Mouse (Mus musculus) regulatory T cell (primary cell): Measurements from ENCODE around the gene Cab39l.
"Not testable (repeated sequence)": the region's sequence is repeated elsewhere in the genome, so short reads cannot be mapped to it uniquely, and the experiment has no call there.

Experiments
- in situ Hi-C: fragments of 300-600 bp; cut with MboI, MseI; formaldehyde crosslinking; loops from one replicate; pipeline ENCODE4 v1.15.1; 2025; ENCODE audit warnings: high pct_unique_total_duplicates

Gene Cab39l

DNA sequence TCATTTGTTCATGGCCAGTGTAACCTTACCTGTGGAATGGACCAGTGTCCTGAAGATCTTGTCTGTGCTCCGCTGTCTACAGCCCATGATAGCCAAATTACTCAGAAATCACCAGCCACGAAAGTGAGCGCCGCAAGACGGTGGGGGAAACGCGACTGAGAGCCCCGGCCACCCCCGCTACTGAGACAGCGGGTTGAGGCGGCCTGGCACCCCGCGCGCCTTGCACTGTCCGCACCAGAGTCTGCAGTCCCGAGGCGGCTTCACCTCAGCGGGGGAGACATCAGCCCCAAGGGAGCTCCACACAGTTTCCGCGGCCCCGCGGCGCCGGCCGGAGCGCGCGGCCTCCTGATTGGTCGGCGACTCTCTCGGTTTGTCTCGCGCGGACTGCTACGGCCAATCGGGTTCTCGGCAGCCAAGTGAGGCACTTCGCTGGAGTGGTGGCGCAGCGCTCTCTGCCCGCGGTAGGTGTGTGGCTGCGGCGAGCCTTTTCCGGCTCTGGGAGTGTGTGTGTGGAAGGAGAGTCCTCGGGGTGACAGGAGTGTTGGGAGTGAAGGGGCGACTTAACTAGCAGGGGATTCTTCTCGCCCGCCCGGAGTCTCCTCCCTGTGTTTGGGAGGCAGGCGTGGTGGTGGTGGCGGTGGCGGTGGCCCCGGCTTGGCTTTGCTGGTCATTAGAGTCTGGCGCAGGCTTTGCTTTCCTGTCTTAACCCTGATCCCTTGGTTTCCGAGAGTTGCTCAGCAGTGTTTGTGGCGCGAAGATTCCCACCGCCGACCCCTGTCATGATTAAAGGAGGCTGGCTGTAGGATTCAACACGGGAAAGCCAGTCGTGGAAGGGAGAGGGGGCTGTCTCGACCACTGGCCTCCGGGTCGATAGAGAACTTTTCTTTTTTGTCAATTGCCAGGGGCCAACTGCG lies at the start of gene Cab39l, which contains the start of gene Setdb2:
Gene Cab39l, plus strand, starts transcription at position 415 of the 914 bp plus-strand sequence.
Gene Setdb2, minus strand, starts transcription at position 327 of the 914 bp plus-strand sequence.
- in situ Hi-C loops = no loop called here

DNA sequence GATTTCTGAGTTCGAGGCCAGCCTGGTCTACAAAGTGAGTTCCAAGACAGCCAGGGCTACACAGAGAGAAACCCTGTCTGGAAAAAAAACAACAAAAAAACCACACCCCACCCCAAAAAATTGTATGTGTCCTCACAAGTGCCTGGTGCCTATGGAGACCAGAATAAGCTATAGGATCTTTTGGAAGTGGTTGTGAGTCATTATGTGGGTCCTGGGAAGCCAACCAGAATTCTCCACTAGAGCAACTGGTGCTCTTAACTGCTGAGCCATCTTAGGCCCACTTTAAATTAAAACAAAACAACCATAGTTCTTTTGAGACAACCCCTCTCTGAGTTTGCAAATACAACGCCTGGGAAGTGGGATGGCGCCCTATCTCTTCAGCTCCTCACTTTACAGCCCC lies 45.5 kb upstream of the Cab39l start, which contains the start of gene Phf11c:
Gene Phf11c, minus strand, starts transcription at position 101 of the 400 bp plus-strand sequence.
- in situ Hi-C loops = no loop called here

DNA sequence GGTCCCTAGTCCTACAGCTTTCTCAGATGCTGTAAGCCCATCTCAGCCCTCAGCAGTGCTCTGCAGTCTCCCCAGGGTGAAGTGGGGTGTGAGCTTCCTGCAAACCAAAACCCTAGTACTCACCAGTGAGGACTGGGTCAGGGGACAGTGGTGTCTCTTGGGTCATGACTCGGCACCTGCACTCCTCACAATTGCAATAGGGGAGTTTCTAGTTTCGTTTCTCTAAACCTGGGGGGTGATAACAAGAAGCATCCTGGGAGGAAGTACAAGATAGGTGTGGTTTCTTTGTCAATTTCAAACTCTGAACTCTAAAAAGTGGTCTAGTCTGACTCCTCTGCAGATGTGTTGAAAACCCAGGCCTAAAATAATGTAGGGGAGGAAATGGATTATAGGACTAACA lies 43.8 kb upstream of the Cab39l start:
- in situ Hi-C loops = no loop called here

DNA sequence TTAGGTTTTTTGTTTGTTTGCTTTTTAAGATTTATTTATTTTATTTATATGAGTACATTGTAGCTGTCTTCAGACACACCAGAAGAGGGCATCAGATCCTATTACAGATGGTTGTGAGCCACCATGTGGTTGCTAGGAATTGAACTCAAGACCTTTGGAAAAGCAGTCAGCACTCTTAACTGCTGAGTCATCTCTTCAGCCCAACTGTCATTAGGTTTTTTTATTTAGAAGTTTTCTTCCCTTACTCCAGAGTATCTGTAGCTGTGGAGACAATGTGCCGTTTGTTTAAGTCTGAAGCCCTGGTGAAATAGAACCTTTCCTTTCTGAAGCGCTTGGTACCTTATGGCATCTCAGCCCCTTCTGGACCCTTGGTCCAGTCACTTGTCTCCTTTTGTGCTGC lies 25.8 kb upstream of the Cab39l start:
- in situ Hi-C loops = not testable (repeated sequence)

DNA sequence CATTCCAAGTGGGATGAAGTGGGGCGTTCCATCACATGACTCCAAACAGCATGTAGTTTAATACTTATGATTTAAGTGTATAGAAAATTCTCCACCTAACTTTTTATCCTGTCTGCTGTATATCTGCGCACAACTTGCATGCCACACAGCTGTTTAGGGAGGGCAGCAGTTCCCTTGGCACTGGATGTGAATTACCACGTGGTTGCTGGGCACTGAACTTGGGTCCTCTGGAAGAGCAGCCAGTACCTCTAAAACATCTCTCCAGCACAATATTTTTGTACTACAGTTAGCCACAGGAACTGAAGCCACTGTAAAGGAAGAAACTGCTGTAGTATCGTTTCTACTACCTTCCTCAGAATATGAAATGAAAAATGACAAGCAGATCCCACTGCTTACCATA lies 22.6 kb upstream of the Cab39l start:
- in situ Hi-C loops = no loop called here

DNA sequence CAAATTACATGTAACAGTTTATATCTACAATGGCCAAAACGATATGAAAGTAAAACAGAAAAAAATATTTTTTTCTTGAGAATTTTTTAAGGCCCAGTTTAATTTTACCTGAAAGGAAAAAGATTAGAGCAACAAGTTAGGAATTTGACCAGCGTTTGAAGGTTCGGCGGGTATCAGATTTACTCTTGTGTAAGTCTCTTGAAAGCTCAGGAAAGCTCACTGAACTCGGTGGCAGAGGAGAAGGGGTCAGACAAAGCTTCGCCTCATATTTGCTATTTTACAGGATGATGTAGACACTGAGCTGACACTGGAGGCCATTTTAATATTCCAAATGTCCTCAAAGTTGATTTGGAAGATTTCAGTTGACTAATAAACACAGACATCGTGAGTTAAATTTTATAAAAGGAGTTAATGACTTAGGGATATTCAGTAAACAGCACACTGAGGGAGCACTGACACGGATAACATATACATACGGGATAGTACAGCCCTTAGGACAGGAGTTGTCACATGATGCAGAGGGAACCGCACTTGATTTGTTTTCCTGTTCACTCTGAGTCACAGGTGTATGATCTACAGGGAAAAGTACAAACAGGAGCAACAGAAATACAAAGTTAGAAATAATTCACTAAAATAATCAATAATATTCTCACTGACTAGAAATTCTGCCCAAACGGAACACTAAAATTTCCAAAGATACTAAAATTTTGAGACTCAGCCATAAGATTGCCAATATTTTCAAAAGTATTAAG lies 17.7 kb upstream of the Cab39l start:
- in situ Hi-C loops = no loop called here

DNA sequence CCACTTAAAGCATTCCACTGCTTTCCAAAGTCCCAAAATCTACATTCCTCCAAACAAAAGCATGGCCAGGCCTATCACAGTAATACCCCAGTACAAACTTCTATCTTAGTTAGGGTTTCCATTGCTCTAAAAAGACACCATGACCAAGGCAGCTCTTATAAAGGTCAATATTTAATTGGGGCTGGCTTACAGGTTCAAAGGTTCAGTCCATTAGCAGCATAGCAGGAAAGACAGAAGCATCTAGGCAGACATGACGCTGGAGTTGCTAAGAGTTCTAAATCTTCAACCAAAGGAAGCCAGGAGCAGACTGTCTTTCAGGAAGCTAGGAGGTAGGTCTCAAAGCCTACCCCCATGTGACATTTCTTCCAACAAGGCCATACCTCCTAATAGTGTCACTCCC lies 10.2 kb upstream of the Cab39l start:
- in situ Hi-C loops = no loop called here

DNA sequence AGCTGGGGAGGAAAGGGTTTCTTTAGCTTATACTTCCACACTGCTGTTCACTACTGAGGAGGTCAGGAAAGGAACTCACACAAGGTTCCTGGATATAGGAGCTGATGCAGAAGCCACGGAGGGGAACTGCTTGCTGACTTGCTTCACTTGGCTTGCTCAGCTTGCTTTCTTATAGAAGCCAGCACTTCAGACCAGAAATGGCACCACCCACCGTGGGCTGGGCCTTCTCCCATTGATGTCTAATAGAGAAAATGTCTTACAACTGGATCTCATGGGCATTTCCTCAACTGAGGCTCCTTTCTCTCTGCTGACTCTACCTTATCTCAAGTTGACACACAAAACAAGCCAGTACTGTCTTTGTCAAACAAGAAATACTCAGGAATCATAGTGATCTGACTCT lies 6.9 kb upstream of the Cab39l start:
- in situ Hi-C loops = no loop called here

DNA sequence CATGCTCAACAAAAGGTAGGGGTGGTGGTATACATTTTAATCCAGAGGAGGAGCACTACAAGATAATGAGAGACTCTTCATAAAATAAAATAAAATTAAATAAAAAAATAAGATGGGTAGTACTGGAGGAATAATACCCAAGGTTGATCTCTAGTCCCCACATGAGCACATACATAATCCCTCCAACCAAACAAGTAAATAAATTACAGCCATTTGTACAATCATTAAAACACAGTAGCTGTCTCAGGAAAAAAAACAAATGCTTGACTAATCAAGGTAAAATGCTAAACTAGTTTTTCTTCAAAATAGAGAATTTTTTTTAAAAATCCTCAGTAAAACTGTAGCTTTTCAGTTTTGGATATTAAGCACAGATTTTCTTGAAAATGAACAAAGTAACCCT lies 5.6 kb upstream of the Cab39l start:
- in situ Hi-C loops = no loop called here

DNA sequence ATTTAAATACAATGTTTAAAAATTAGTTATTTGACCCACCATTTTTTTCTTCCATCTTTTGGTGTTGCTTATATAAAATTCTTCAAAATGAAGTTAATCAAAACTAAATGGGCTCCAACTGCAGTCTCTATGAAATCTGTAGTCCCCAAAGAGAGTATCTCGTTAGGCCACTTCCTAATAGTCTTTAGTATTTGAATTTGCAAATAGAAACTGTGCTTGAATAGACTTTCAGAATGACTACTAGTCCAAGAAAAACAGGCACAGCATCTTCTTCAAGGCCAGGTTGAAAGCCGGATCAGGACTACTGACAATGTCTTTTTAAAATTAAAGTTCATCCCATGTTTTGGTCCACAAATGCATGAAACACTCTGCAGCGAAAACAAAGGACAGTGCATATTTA lies 3.4 kb upstream of the Cab39l start:
- in situ Hi-C loops = no loop called here

DNA sequence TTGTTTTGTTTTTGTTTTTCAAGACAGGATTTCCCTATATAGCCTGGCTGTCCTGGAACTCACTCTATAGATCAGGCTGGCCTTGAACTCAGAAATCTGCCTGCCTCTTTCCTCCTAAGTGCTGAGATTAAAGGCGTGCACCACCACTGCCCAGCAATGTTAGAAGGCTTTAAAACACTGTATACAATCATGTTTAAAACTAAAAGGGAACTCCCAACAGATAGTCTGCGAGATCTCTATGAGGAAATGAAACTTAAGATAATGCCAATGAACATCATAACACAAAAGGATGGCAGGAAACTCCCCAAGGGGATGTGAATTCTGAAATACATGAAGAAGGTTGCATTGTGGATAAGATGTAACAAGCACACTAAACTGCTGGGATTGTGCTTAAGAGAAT lies 2.3 kb upstream of the Cab39l start:
- in situ Hi-C loops = no loop called here

DNA sequence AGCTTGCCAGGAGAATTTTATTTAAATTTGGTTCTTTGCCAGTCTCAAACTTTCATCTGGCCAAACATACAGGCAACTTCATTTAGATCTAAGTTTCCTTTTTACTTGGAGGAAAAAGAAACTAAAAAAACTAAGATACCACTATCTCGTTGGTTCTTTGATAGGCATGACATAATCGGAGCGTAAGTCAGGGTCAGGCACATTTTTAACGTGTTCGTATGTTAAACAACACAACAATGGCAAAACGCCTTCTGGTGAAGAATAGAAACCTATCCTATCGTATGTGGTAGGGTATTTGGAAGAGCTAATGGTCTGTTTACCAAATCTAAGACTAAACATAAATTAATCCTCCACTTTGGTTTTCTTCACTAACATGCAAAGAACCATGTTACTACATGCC lies 733 bp upstream of the Cab39l start:
- in situ Hi-C loops = no loop called here

DNA sequence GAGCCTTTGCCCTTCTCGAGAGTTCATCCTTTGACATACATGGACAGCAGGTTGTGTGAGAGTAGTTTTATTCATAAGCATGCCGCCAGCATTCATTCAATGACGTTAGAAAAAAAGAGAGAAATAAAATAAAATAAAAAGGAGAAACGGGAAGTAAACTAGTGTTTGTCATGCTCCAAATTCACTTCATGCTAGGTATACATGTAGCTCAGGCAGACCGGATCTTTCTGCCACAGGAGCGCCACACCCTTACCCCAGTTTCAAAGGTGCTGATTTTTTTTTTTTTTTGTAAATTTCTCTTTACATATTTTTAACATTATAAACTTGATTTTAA lies 667 bp downstream of the Cab39l start:
- in situ Hi-C loops = no loop called here

DNA sequence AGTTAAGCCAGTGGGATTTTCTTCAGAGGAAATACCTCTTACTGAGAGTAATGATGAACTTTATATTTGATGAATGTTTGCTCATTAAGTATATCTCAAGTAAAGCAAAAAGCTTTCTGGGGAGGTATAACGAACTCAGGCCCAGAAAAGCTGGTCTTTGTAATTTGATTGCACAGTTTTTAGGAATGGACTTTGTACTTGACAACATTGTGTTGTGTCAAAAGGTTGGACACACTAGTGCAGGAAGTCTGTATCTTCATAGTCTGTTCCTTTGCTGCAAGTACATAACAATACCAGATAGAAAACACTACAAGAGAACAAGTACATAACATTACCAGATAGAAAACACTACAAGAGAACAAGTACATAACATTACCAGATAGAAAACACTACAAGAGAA lies 4.6 kb downstream of the Cab39l start:
- in situ Hi-C loops = no loop called here

DNA sequence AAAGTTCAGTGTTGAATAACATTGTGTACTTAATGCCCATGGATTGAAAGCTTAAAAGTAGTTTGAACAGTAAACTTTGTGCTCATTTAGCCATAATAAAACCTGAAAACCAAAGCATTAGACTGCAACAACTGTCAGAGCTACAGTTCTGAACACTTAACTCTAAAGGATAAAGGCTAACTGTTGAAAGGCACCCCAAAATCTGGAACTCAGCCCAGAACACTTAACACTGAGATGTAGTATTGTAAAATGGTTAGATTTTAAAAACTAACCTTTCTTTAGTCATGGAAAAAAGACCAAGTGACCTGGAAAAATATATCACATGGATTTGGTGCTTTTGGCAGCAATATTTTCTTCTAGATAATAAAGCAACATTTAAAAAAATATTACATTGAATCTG lies 7.2 kb downstream of the Cab39l start:
- in situ Hi-C loops = no loop called here

DNA sequence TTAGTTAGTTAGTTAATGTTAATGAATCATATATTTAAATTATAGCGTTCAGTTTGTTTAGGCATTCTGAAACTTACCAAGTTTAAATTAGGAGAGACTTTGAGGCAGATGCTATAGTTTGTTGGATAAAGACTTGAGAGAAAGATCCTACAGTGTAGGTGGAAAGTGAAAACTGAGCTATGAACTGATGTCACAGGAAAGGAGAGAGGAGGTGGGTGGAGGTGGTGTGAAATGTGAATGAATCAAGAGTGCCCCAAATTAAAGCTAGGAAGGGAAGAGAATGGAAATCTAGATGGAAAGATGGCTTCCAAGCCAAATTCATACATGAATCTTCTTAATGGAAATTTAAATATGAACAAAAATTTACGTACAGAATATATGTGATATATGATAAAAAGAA lies 25.7 kb downstream of the Cab39l start:
- in situ Hi-C loops = no loop called here

DNA sequence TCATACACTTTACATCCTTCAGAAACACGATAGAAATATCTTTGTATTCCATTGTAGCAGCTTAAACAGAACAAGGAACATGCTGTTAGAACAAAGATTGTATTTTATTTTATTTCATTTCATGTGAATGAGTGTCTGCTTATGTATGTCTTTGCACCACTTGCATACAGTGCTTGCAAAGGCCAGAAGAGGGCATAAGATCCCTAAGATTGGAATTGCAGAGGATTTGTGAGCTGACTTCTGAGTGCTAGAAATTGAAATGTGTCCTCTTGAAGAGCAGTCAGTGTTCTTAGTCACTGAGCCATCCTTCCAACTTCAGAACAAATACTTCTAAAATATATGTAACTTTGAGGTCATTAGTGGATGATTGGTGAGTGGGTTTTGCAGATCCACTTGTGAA lies 27.0 kb downstream of the Cab39l start:
- in situ Hi-C loops = no loop called here

DNA sequence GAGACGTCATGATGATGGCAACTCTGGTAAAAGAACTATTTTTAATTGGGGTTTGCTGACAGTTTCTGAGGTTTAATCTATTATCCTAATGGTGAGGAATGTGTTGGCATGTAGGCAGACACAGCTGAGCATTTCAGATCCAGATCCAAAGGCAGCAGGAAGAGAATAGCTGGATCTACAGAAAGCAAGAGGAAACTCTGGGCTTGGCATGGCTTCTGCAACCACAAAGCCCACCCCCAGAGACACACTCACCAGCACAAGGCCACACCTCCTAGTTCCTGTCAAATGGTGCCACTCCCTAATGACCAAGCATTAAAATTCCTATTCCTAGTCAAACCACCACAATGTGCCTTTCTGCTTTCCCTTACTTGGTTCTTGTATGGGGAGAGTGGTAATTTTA lies 30.0 kb downstream of the Cab39l start:
- in situ Hi-C loops = no loop called here

DNA sequence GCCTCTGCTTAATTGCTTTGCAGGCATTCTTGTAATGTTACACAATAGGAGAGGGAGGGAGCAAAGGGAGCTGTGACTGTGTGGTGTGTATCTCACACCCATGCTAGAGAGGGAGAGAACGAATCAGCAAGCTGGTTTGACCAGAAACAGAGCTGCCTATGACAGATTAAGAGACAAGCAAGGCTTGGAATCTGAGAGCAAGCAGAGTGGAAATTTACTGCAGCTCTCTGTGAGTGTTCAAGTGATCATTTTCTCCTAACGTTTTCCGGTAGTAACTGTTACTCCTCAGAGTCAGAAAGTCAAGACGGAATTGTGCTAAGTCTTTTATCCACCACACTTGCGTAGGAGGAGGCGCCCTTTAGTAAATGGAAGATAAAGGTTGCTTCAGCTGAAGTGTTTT lies 37.9 kb downstream of the Cab39l start:
- in situ Hi-C loops = no loop called here

DNA sequence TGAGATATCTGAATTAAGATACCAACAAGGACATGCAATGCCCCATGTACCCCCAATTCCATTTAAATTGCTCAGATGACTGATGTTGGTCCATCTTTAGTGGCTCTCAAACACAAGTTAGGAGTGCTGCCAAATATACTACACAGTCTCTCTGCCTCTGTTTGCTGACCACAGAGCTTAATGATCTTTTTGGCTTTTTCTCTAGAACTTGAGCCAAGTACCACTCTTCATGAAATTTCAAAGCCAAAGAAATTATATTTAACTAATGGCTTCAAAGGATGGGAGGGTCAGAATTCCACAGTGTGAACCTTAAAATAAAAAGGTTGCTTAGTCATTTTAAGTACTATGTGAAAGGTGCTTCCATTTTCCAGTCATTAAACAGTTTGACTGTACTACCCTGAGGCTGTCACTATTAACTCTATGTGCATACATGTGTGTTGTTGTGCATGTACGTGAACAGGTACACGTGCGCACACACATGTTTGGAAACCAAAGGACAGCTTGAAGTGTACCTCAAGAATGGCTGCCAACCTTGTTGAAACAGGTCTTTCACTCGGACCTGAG lies 44.6 kb downstream of the Cab39l start:
- in situ Hi-C loops = no loop called here

DNA sequence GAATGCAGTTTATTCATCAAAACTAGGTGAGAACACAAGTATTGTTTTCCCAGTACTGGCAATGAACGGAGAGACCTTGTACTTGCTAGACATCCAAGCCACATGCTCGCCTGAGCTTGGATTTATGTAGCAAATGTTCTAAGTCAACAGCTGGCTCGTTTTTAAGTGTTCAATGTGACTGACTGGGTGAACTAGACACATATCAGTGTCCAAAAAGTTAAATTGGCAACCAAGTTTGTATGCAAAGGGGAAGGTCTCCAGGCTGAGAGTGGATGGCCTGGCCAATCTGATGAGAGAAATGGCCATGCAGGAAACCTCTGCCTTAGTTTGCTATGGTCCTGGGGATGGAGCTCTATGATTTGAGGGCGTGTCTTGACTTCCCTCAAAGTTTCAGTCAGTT lies 51.6 kb downstream of the Cab39l start:
- in situ Hi-C loops = no loop called here

DNA sequence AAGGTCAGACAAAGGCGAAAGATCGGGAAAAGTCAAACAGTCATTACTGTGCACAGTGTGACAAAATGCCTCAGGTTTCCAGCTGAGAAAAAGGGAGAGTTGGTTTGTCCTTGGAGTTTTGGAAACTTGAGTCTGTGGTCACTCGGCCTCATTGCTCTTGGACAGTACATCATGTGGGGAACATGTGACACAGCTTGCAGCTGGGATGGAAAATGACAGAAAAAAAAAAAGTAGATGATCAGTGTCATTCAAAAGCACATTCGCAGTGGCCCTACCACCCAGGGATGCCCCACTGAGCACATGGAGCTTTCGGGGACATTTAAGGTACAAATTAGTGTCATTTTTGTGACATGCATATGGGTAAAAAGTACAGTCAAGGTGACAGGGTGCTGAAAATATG lies 57.2 kb downstream of the Cab39l start:
- in situ Hi-C loops = no loop called here

DNA sequence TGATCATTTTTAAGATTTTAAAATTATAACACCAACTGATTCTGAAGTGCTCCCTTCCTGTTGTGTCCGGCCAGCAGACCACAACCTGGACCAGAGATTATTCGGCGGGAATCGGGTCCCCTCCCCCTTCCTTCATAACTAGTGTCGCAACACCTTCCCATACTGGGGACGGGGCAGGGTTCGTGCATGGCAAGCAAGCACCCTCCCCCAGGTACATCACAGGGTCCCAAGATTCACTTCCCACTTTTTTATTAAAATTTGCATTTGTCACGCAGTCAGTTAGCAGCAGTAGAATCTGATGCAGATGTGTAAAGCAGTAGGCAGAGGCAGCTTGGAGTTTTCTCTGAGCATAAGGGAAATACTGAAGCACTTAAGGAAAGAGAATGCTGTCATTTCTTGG lies 64.1 kb downstream of the Cab39l start:
- in situ Hi-C loops = no loop called here
